Comparison of ENCODE assay signal across 11 mouse cellular contexts in the genomic region with DNA sequence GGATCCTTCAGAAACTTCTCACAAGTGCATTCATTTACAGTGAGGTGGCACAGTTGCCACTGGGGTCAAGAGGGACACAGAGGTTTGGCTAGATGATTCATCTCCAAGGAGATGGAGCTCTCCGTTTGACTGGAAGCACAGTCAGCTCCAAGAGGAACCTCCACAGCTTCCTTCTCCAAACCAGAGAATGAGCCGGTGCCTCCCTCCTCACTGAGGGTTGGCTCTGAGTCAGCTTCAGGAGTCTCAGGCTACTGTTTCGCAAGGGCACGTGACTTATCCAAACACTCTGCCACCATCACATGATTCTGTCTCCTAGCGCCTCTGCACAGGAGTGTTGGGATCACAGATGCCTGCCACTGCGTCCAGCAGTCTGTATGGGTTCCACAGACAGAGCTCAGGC.
DNase-seq lines count a peak whose midpoint lies in the region; ATAC-seq and TF ChIP-seq lines count a peak whose summit lies in the region.
"Had no signal": no experiment of that assay in that cellular context is flagged by ENCODE, and none has a peak within 500 bp of the region (broad histone marks: within the 10 kb centered on the region; RNA-seq: fewer than 3 reads in every experiment).

No protein-coding gene starts in this region.

- no peaks in the 10 kb centered on the region for H3K27me3 ChIP-seq in hindbrain, embryonic 16.5 days (replicated peaks; ENCODE audit: control insufficient read depth, insufficient read depth, low read length)
- H3K27me3 ChIP-seq in hindbrain, embryonic 10.5 days (ENCODE audit: insufficient read depth, poor library complexity, severe bottlenecking): 0 out of 2 replicates have a peak, but pooled peaks cover 2% of the 10 kb centered on the region
- no peaks in the 10 kb centered on the region for H3K27me3 ChIP-seq in neural tube, embryonic 15.5 days (replicated peaks)
- H3K27me3 ChIP-seq: embryonic facial prominence, embryonic 12.5 days had no signal

- peak; percentile 49; the same call in 1 of the 2 replicates for ATAC-seq in hindbrain, embryonic 16.5 days
- ATAC-seq in neural tube, embryonic 15.5 days (ENCODE audit: low FRiP score): no peak

- WGBS in hindbrain, embryonic 16.5 days: 76% methylated on average over 6 of the region's 6 CpGs
- WGBS in hindbrain, embryonic 10.5 days: 87% methylated on average over 6 of the region's 6 CpGs
- WGBS in olfactory bulb, adult 2 months: 51% methylated on average over 6 of the region's 6 CpGs
- WGBS in neural tube, embryonic 15.5 days: 81% methylated on average over 6 of the region's 6 CpGs

- no peak overlapping the region for H3K9ac ChIP-seq in hindbrain, embryonic 16.5 days (ENCODE audit: low read depth, low read length)
- no peak overlapping the region for H3K9ac ChIP-seq in neural tube, embryonic 15.5 days (replicated peaks)
- H3K9ac ChIP-seq: embryonic facial prominence, embryonic 12.5 days had no signal

- no peak overlapping the region for H3K27ac ChIP-seq in hindbrain, embryonic 16.5 days (ENCODE audit: low read depth, low read length)
- no peak overlapping the region for H3K27ac ChIP-seq in hindbrain, embryonic 10.5 days
- peak overlapping the region; percentile 67 for H3K27ac ChIP-seq in olfactory bulb, adult 2 months (ENCODE audit: insufficient read depth, low read depth, low read length)
- H3K27ac ChIP-seq in neural tube, embryonic 15.5 days (replicated peaks): no peak overlapping the region
- H3K27ac ChIP-seq: embryonic facial prominence, embryonic 12.5 days had no signal

- no peak for TF ChIP-seq POLR2A in olfactory bulb, adult 2 months (IDR thresholded peaks at IDR 0.05; ENCODE audit: insufficient read depth, low read depth, low read length)

- no peaks in the 10 kb centered on the region for H3K9me3 ChIP-seq in hindbrain, embryonic 16.5 days (ENCODE audit: control insufficient read depth, low read length)
- H3K9me3 ChIP-seq in hindbrain, embryonic 10.5 days: no peaks in the 10 kb centered on the region
- H3K9me3 ChIP-seq in neural tube, embryonic 15.5 days (replicated peaks): no peaks in the 10 kb centered on the region
- H3K9me3 ChIP-seq: embryonic facial prominence, embryonic 12.5 days had no signal

- no peak for TF ChIP-seq CTCF in olfactory bulb, adult 2 months (IDR thresholded peaks at IDR 0.05; ENCODE audit: insufficient read depth, low read depth, low read length)

- H3K36me3 ChIP-seq in hindbrain, embryonic 16.5 days (ENCODE audit: control insufficient read depth, insufficient read depth, low read length): 0 out of 2 replicates have a peak, but pooled peaks cover 5% of the 10 kb centered on the region
- H3K36me3 ChIP-seq in hindbrain, embryonic 10.5 days: peaks cover 43% of the 10 kb centered on the region
- peaks cover 16% of the 10 kb centered on the region; the same call in 1 of the 2 replicates for H3K36me3 ChIP-seq in neural tube, embryonic 15.5 days
- H3K36me3 ChIP-seq: G1E had no signal

- H3K4me1 ChIP-seq in hindbrain, embryonic 16.5 days (ENCODE audit: control insufficient read depth, insufficient read depth, low read depth, low read length): peaks cover 5% of the 10 kb centered on the region
- peaks cover 28% of the 10 kb centered on the region for H3K4me1 ChIP-seq in hindbrain, embryonic 10.5 days (replicated peaks)
- H3K4me1 ChIP-seq in olfactory bulb, adult 2 months (ENCODE audit: control insufficient read depth, insufficient read depth, low read length): peaks cover 8% of the 10 kb centered on the region
- H3K4me1 ChIP-seq in neural tube, embryonic 15.5 days: peaks cover 5% of the 10 kb centered on the region; the same call in 1 of the 2 replicates

- H3K4me2 ChIP-seq in hindbrain, embryonic 16.5 days (ENCODE audit: low read length): no peak overlapping the region
- no peak overlapping the region for H3K4me2 ChIP-seq in neural tube, embryonic 15.5 days
- H3K4me2 ChIP-seq: embryonic facial prominence, embryonic 12.5 days had no signal

- no peak overlapping the region for H3K4me3 ChIP-seq in hindbrain, embryonic 16.5 days (ENCODE audit: low read length)
- no peak overlapping the region for H3K4me3 ChIP-seq in hindbrain, embryonic 10.5 days
- H3K4me3 ChIP-seq in olfactory bulb, adult 2 months (ENCODE audit: insufficient read depth, low read depth, low read length): no peak overlapping the region
- H3K4me3 ChIP-seq in neural tube, embryonic 15.5 days (replicated peaks): no peak overlapping the region
- H3K4me3 ChIP-seq: embryonic facial prominence, embryonic 12.5 days had no signal

- no peak for DNase-seq in hindbrain, embryonic 10.5 days (ENCODE audit: low spot score)
- peak; percentile 19 for DNase-seq in right cerebral cortex, adult 18-20 months
- no peak for DNase-seq in right cerebral cortex, postnatal 14 days
- DNase-seq in gonadal fat pad, adult 2 months (ENCODE audit: low read depth): peak; percentile 10
- no peak for DNase-seq in testis, postnatal 10 days (ENCODE audit: low spot score)
- DNase-seq: retina, postnatal 1 day had no signal

Comparison
In these comparisons a context has a peak if more than half of its experiments do, and no peak if none do; other contexts are left out.
1. DNase-seq: peak in right cerebral cortex, adult 18-20 months (single experiment) and gonadal fat pad, adult 2 months (single experiment); none in hindbrain, embryonic 10.5 days (single experiment), right cerebral cortex, postnatal 14 days (single experiment) and testis, postnatal 10 days (single experiment).